Mouse (Mus musculus): ENCODE measurements around the gene Magea1. TPM values are rescaled to one million over a fixed set of nuclear protein-coding genes. Genes with fewer than 3 reads are reported as not detected.

The Magea1 gene
- polyA plus RNA-seq (2014; fragmentation: Illumina TruSeq; extraction: RNeasy Lipid Tissue Mini Kit (QIAGEN cat#74804); ENCODE audit: low read depth, low replicate concordance) = not detected

DNA sequence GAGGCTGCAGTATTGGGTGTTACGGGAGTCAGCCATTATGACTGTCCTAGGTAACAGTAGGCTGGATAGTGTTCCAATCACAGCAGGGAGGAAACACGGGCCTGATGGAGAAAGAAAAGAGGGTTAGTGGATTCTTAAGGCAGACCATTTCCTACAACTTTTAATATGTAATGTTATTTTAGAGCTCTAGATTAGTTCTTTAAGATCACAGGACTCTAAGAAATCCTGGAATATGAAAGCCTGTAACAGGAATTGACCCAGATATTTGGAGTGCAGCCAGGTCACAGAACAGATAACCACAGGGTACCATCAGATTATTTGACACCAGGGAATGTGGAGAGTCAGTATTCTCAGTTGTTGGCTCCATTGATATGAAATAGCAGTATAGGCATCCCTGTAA lies at the start of gene Magea1:
Magea1 (minus strand) TSS at position 101 of the 400 bp plus-strand sequence.

GRCm38 (mm10) chrX:155128312-155128711 lies 38.7 kb upstream of the Magea1 start, which contains the start of gene Cldn34b2:
Gene Cldn34b2 (minus strand): TSS chrX:155128412.

GRCm38 (mm10) chrX:155093566-155093965 lies 4.0 kb upstream of the Magea1 start, which contains the start of gene Magea2:
Gene Magea2 (minus strand): TSS chrX:155093666.

DNA sequence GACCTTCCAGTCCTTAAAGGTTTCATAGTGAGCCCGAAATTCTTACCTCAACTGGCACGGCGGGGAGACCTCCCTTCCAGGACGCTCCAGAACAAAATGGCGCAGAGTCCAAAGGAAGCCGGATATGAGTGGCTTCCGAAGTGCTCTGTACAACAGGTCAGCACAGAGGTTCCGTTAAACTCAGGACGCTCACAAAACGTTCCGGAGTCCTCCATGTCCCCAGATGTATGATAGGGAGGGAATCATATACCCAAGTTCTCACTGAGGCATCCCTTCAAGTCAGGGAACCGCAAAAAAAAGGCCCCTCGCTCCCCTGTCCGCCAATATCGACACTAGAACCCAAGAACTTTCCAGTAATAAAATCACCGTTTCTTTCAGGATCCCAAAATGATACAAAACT lies 26.5 kb downstream of the Magea1 start, which contains the start of gene Magea5:
Magea5 (minus strand) TSS at position 101 of the 400 bp plus-strand sequence.

Other genes starting within 250 kb of the Magea1 start
- not detected for gene Cldn34b1, start 199.5 kb downstream of the Magea1 start, polyA plus RNA-seq (2014; fragmentation: Illumina TruSeq; extraction: RNeasy Lipid Tissue Mini Kit (QIAGEN cat#74804); ENCODE audit: low read depth, low replicate concordance)
- gene Magea6, start 153.8 kb downstream of the Magea1 start, polyA plus RNA-seq (2014; fragmentation: Illumina TruSeq; extraction: RNeasy Lipid Tissue Mini Kit (QIAGEN cat#74804); ENCODE audit: low read depth, low replicate concordance) = not detected
- gene Magea3, start 140.3 kb downstream of the Magea1 start, polyA plus RNA-seq (2014; fragmentation: Illumina TruSeq; extraction: RNeasy Lipid Tissue Mini Kit (QIAGEN cat#74804); ENCODE audit: low read depth, low replicate concordance) = not detected
- not detected for gene Magea8, start 93.9 kb downstream of the Magea1 start, polyA plus RNA-seq (2014; fragmentation: Illumina TruSeq; extraction: RNeasy Lipid Tissue Mini Kit (QIAGEN cat#74804); ENCODE audit: low read depth, low replicate concordance)
- not detected for gene Magea5, start 26.6 kb downstream of the Magea1 start, polyA plus RNA-seq (2014; fragmentation: Illumina TruSeq; extraction: RNeasy Lipid Tissue Mini Kit (QIAGEN cat#74804); ENCODE audit: low read depth, low replicate concordance)
- gene Magea2, start 3.9 kb upstream of the Magea1 start, polyA plus RNA-seq (2014; fragmentation: Illumina TruSeq; extraction: RNeasy Lipid Tissue Mini Kit (QIAGEN cat#74804); ENCODE audit: low read depth, low replicate concordance) = not detected
- gene Cldn34b2, start 38.6 kb upstream of the Magea1 start, polyA plus RNA-seq (2014; fragmentation: Illumina TruSeq; extraction: RNeasy Lipid Tissue Mini Kit (QIAGEN cat#74804); ENCODE audit: low read depth, low replicate concordance) = not detected
- gene Sat1, start 126.7 kb upstream of the Magea1 start, polyA plus RNA-seq (2014; fragmentation: Illumina TruSeq; extraction: RNeasy Lipid Tissue Mini Kit (QIAGEN cat#74804); ENCODE audit: low read depth, low replicate concordance) = 837 TPM
- 85.2 TPM for gene Acot9, start 172.7 kb upstream of the Magea1 start, polyA plus RNA-seq (2014; fragmentation: Illumina TruSeq; extraction: RNeasy Lipid Tissue Mini Kit (QIAGEN cat#74804); ENCODE audit: low read depth, low replicate concordance)

Data from sigmoid colon, adult 10 weeks (tissue).